Mouse (Mus musculus) megakaryocyte-erythroid progenitor cell, adult 5 weeks (primary cell): ENCODE measurements around the gene Flt3l. TPM values are rescaled to one million over a fixed set of nuclear protein-coding genes. Genes with fewer than 3 reads are reported as not detected.

Experiments used
- polyA plus RNA-seq: library from polyadenylated mRNA; stranded (reverse); fragments of >175 nt; gene quantifications from 2 replicates; pipeline ENCODE4 v1.2.3, GENCODE M21; 2012

Flt3l gene
- polyA plus RNA-seq = 15.4 and 21.4 TPM in 2 replicates

GRCm38 (mm10) chr7:45135993-45136567 is at the start of gene Flt3l, which contains the start of gene Gm45713:
Gene Flt3l, minus strand, starts transcription at chr7:45136432.
Gene Gm45713, minus strand, starts transcription at chr7:45136231.

GRCm38 (mm10) chr7:45180896-45181477 is 44.8 kb upstream of the Flt3l start, which contains the start of gene Pth2:
Gene Pth2, plus strand, starts transcription at chr7:45180995.

GRCm38 (mm10) chr7:45179469-45179868 is 43.2 kb upstream of the Flt3l start, which contains the start of gene Gfy:
Gene Gfy, minus strand, starts transcription at chr7:45179569.

GRCm38 (mm10) chr7:45163735-45164490 is 27.7 kb upstream of the Flt3l start, which contains the start of gene Slc17a7:
Gene Slc17a7, plus strand, starts transcription at chr7:45163949.

GRCm38 (mm10) chr7:45154096-45154992 is 18.1 kb upstream of the Flt3l start, which contains the start of the genes Pih1d1 and Aldh16a1:
Gene Pih1d1, plus strand, starts transcription at chr7:45154303.
Gene Aldh16a1, minus strand, starts transcription at chr7:45154584.

GRCm38 (mm10) chr7:45128624-45129246 is 7.5 kb downstream of the Flt3l start, which contains the start of gene Rpl13a:
Gene Rpl13a, minus strand, starts transcription at chr7:45128761.

GRCm38 (mm10) chr7:45124224-45125143 is 11.7 kb downstream of the Flt3l start, which contains the start of gene Rps11:
Gene Rps11, minus strand, starts transcription at chr7:45124439.

GRCm38 (mm10) chr7:45103652-45104180 is 32.5 kb downstream of the Flt3l start, which contains the start of gene Fcgrt:
Gene Fcgrt, minus strand, starts transcription at chr7:45103851.

GRCm38 (mm10) chr7:45092048-45092447 is 44.2 kb downstream of the Flt3l start, which contains the start of gene Rcn3:
Gene Rcn3, minus strand, starts transcription at chr7:45092221.

Other genes starting within 250 kb of the Flt3l start
- gene Med25, start 243.7 kb downstream of the Flt3l start, polyA plus RNA-seq = 336 and 362 TPM in 2 replicates
- 67.0 and 68.3 TPM in 2 replicates for gene Fuz, start 240.4 kb downstream of the Flt3l start, polyA plus RNA-seq
- 121 TPM in 2 replicates for gene Ap2a1, start 206.9 kb downstream of the Flt3l start, polyA plus RNA-seq
- 0.04 and 0.15 TPM in 2 replicates for gene Tsks, start 193.2 kb downstream of the Flt3l start, polyA plus RNA-seq
- 1.3 and 2.1 TPM in 2 replicates for gene Cpt1c, start 161.6 kb downstream of the Flt3l start, polyA plus RNA-seq
- gene Prmt1, start 149.9 kb downstream of the Flt3l start, polyA plus RNA-seq = 133 and 160 TPM in 2 replicates
- 112 and 119 TPM in 2 replicates for gene Irf3, start 138.8 kb downstream of the Flt3l start, polyA plus RNA-seq
- 131 and 163 TPM in 2 replicates for gene Bcl2l12, start 137.7 kb downstream of the Flt3l start, polyA plus RNA-seq
- 185 and 198 TPM in 2 replicates for gene Scaf1, start 120.1 kb downstream of the Flt3l start, polyA plus RNA-seq
- gene Rras, start 118.5 kb downstream of the Flt3l start, polyA plus RNA-seq = 4.0 TPM in 2 replicates
- 95.4 and 117 TPM in 2 replicates for gene Prr12, start 83.6 kb downstream of the Flt3l start, polyA plus RNA-seq
- gene Nosip, start 74.0 kb downstream of the Flt3l start, polyA plus RNA-seq = 144 and 165 TPM in 2 replicates
- 38.8 and 40.5 TPM in 2 replicates for gene Prrg2, start 73.8 kb downstream of the Flt3l start, polyA plus RNA-seq
- gene Rcn3, start 44.2 kb downstream of the Flt3l start, polyA plus RNA-seq = 36.5 and 65.0 TPM in 2 replicates
- gene Fcgrt, start 32.6 kb downstream of the Flt3l start, polyA plus RNA-seq = 7.5 and 10.0 TPM in 2 replicates
- 210 and 224 TPM in 2 replicates for gene Rps11, start 12.0 kb downstream of the Flt3l start, polyA plus RNA-seq
- gene Rpl13a, start 7.7 kb downstream of the Flt3l start, polyA plus RNA-seq = 4,327 and 5,290 TPM in 2 replicates
- 0.12 and 0.16 TPM in 2 replicates for gene Gm45713, start 201 bp downstream of the Flt3l start, polyA plus RNA-seq
- gene Pih1d1, start 17.9 kb upstream of the Flt3l start, polyA plus RNA-seq = 67.8 and 81.0 TPM in 2 replicates
- 162 and 165 TPM in 2 replicates for gene Aldh16a1, start 18.2 kb upstream of the Flt3l start, polyA plus RNA-seq
- gene Slc17a7, start 27.5 kb upstream of the Flt3l start, polyA plus RNA-seq = 0.11 and 0.15 TPM in 2 replicates
- gene Gfy, start 43.1 kb upstream of the Flt3l start, polyA plus RNA-seq = 0.16 and 0.29 TPM in 2 replicates
- gene Pth2, start 44.6 kb upstream of the Flt3l start, polyA plus RNA-seq = not detected in 2 replicates
- 0.56 and 1.3 TPM in 2 replicates for gene Ccdc155, start 68.5 kb upstream of the Flt3l start, polyA plus RNA-seq
- gene Dkkl1, start 75.7 kb upstream of the Flt3l start, polyA plus RNA-seq = 14.7 and 21.4 TPM in 2 replicates
- gene Tead2, start 79.3 kb upstream of the Flt3l start, polyA plus RNA-seq = 0.82 and 2.2 TPM in 2 replicates
- 173 and 185 TPM in 2 replicates for gene Cd37, start 102.7 kb upstream of the Flt3l start, polyA plus RNA-seq
- gene Slc6a16, start 104.7 kb upstream of the Flt3l start, polyA plus RNA-seq = not detected in 2 replicates
- 0.09 TPM in 1 of 2 replicates, not detected in the other for gene Slc6a21, start 141.1 kb upstream of the Flt3l start, polyA plus RNA-seq
- gene Trpm4, start 197.3 kb upstream of the Flt3l start, polyA plus RNA-seq = 3.3 and 5.4 TPM in 2 replicates
- gene Hrc, start 198.9 kb upstream of the Flt3l start, polyA plus RNA-seq = not detected in 2 replicates
- 0.56 TPM in 2 replicates for gene Ppfia3, start 230.6 kb upstream of the Flt3l start, polyA plus RNA-seq
- 2.3 and 2.6 TPM in 2 replicates for gene Lin7b, start 234.2 kb upstream of the Flt3l start, polyA plus RNA-seq